Mouse (Mus musculus) embryonic stem cell, embryonic (primary cell): Measurements from ENCODE around the gene Oma1.

Experiments
- CTCF ChIA-PET, 4 experiments: fragments of 300-600 bp in 2 of 4; fragments of 350-600 bp in 2 of 4; sonication (Branson Sonifier 250); formaldehyde crosslinking; loops; one replicate each; lab custom pipeline; 2022; ENCODE audit warnings: inconsistent platforms in 2 of 4; lab: Charles Lee
- POLR2A ChIA-PET, 4 experiments: fragments of 300-600 bp in 2 of 4; fragments of 350-600 bp in 2 of 4; sonication (Branson Sonifier 250); formaldehyde crosslinking; loops; one replicate each; lab custom pipeline; 2022; ENCODE audit warnings: antibody characterized with exemption in 4 of 4, inconsistent platforms in 1 of 4; lab: Charles Lee

Oma1 gene

GRCm38 (mm10) chr4:103410217-103410799 is 96.7 kb downstream of the Oma1 start:
- ChIA-PET POLR2A (no interaction called here), CTCF (no interaction called here)
